Mouse (Mus musculus) heart, postnatal 0 days (tissue): ENCODE measurements at regions not wholly inside any gene's neighbourhood (a gene's known extent, or its start where the extent isn't known, plus 50 kb on each side); places are given as distances from the start of the nearest gene placed in this dataset.

ENCODE experiments used
- ATAC-seq: fragments of 200-750 bp; cut with Nextera tagmentation; 2 replicates; pipeline ENCODE4 v1.8.0; 2017; ENCODE audit warnings: low read depth, moderate number of reproducible peaks, moderate library complexity; ENCODE audit not compliant: insufficient read depth
- DNase-seq: peaks from one replicate; pipeline ENCODE4 v3.0.0-alpha.2; 2016; ENCODE audit warnings: low spot score
- H3K27ac ChIP-seq: fragments of 300-500 bp; sonication (generic); 2 replicates; pipeline ENCODE4 v1.5.1; 2014; ENCODE audit warnings: low read depth, mild to moderate bottlenecking
- H3K27me3 ChIP-seq: fragments of 300-500 bp; sonication (generic); 2 replicates; pipeline ENCODE4 v1.6.1; 2014; ENCODE audit warnings: low read length, mixed read lengths; ENCODE audit not compliant: control insufficient read depth, insufficient read depth
- H3K36me3 ChIP-seq: fragments of 300-500 bp; sonication (generic); replicated peaks from 2 replicates; pipeline ENCODE4 v1.6.1; 2014; ENCODE audit warnings: low read length, mixed read lengths; ENCODE audit not compliant: control insufficient read depth, insufficient read depth
- H3K4me1 ChIP-seq: fragments of 300-500 bp; sonication (generic); 2 replicates; pipeline ENCODE4 v1.6.1; 2014; ENCODE audit warnings: antibody characterized with exemption; ENCODE audit not compliant: control insufficient read depth, insufficient read depth
- H3K4me2 ChIP-seq: fragments of 300-500 bp; sonication (generic); 2 replicates; pipeline ENCODE4 v1.6.1; 2014; ENCODE audit warnings: low read depth, mild to moderate bottlenecking, low read length, moderate library complexity
- H3K4me3 ChIP-seq: fragments of 300-500 bp; sonication (generic); 2 replicates; pipeline ENCODE4 v1.5.1; 2014; ENCODE audit warnings: low read depth, low read length
- H3K9ac ChIP-seq: fragments of 300-500 bp; sonication (generic); replicated peaks from 2 replicates; pipeline ENCODE4 v1.6.1; 2014; ENCODE audit warnings: low read depth, low read length, mixed read lengths
- H3K9me3 ChIP-seq: fragments of 300-500 bp; sonication (generic); replicated peaks from 2 replicates; pipeline ENCODE4 v1.6.1; 2016; ENCODE audit warnings: low read length; ENCODE audit not compliant: control insufficient read depth
- CTCF ChIP-seq: IDR thresholded peaks from 2 replicates; pipeline ENCODE4 v1.5.1; 2016; ENCODE audit warnings: antibody characterized with exemption, control low read depth, low read depth
- EP300 ChIP-seq: IDR thresholded peaks from 2 replicates; pipeline ENCODE4 v1.6.1; 2016; ENCODE audit warnings: antibody characterized with exemption, low read depth
- WGBS: fragments of 180-500 bp; shearing (Covaris S2); extraction: QIAGEN DNeasy Blood & Tissue Kit; methylation state at CpG from one replicate; pipeline ENCODE4 v1.1.7; 2014; 5-methylcytosine and 5-hydroxymethylcytosine counted together

- Histone ChIP-seq H3K27me3 (no peaks in the 10 kb centered on the region), H3K4me3 (no peak overlapping the region), H3K9me3 (no peaks in the 10 kb centered on the region), H3K36me3 (no peaks in the 10 kb centered on the region), H3K4me2 (no peak overlapping the region), H3K9ac (no peak overlapping the region), H3K4me1 (no peaks in the 10 kb centered on the region), H3K27ac (no peak overlapping the region)
- TF ChIP-seq CTCF (no peak), EP300 (no peak)
- DNase-seq (no peak), ATAC-seq (no peak)
These were observed 105.2 kb upstream of the Opcml start for GRCm38 (mm10) chr9:27685325-27685724.

GRCm38 (mm10) chr9:27691616-27692015, 99.0 kb upstream of the Opcml start:
- WGBS: 54% methylated on average over 4 of the region's 4 CpGs
- Histone ChIP-seq H3K4me3 (no peak overlapping the region), H3K27ac (no peak overlapping the region), H3K4me1 (peaks cover 13% of the 10 kb centered on the region), H3K9ac (no peak overlapping the region), H3K27me3 (no peaks in the 10 kb centered on the region), H3K36me3 (no peaks in the 10 kb centered on the region), H3K4me2 (no peak overlapping the region), H3K9me3 (no peaks in the 10 kb centered on the region)
- DNase-seq (no peak), ATAC-seq (no peak)
- no peak for TF ChIP-seq CTCF

- no peak overlapping the region for H3K4me3 ChIP-seq
- H3K27me3 ChIP-seq: no peaks in the 10 kb centered on the region
- H3K9me3 ChIP-seq: no peaks in the 10 kb centered on the region
- no peak overlapping the region for H3K9ac ChIP-seq
- ATAC-seq (no peak), DNase-seq (no peak)
- 75% methylated on average over 3 of the region's 3 CpGs for WGBS
- H3K27ac ChIP-seq: no peak overlapping the region
- no peaks in the 10 kb centered on the region for H3K36me3 ChIP-seq
- H3K4me2 ChIP-seq: no peak overlapping the region
- H3K4me1 ChIP-seq: peaks cover 13% of the 10 kb centered on the region
- no peak for TF ChIP-seq CTCF
These were observed 97.8 kb upstream of the Opcml start for GRCm38 (mm10) chr9:27692751-27693150.

- Histone ChIP-seq H3K27me3 (no peaks in the 10 kb centered on the region), H3K36me3 (no peaks in the 10 kb centered on the region), H3K27ac (no peak overlapping the region), H3K4me2 (no peak overlapping the region), H3K9ac (no peak overlapping the region), H3K9me3 (no peaks in the 10 kb centered on the region), H3K4me1 (peaks cover 14% of the 10 kb centered on the region), H3K4me3 (no peak overlapping the region)
- no peak for DNase-seq
- no peak for ATAC-seq
- TF ChIP-seq CTCF (no peak), EP300 (no peak)
- 46% methylated on average over 8 of the region's 8 CpGs for WGBS
These were observed 95.6 kb upstream of the Opcml start for GRCm38 (mm10) chr9:27694805-27695593.

- Histone ChIP-seq H3K4me2 (no peak overlapping the region), H3K4me3 (no peak overlapping the region), H3K27ac (no peak overlapping the region), H3K9me3 (no peaks in the 10 kb centered on the region), H3K4me1 (peaks cover 9% of the 10 kb centered on the region; the same call in 1 of the 2 replicates), H3K9ac (no peak overlapping the region), H3K36me3 (no peaks in the 10 kb centered on the region), H3K27me3 (no peaks in the 10 kb centered on the region)
- 85% methylated on average over 9 of the region's 9 CpGs for WGBS
- DNase-seq (no peak), ATAC-seq (no peak)
- no peak for TF ChIP-seq CTCF
- TF ChIP-seq EP300: no peak
These were observed 89.0 kb upstream of the Opcml start for GRCm38 (mm10) chr9:27701559-27701958.

- no peak for TF ChIP-seq CTCF
- no peak for TF ChIP-seq EP300
- Histone ChIP-seq H3K4me3 (no peak overlapping the region), H3K9me3 (no peaks in the 10 kb centered on the region), H3K27me3 (no peaks in the 10 kb centered on the region), H3K4me2 (no peak overlapping the region), H3K9ac (no peak overlapping the region), H3K4me1 (peaks cover 9% of the 10 kb centered on the region; the same call in 1 of the 2 replicates), H3K36me3 (no peaks in the 10 kb centered on the region), H3K27ac (no peak overlapping the region)
- DNase-seq (no peak), ATAC-seq (no peak)
- WGBS: 57% methylated on average over 3 of the region's 3 CpGs
These were observed 88.4 kb upstream of the Opcml start for GRCm38 (mm10) chr9:27702140-27702539.
